Mouse (Mus musculus) bone marrow, adult 2 months (tissue): ENCODE data around the gene Gm36864. TPM values are rescaled to one million over a fixed set of nuclear protein-coding genes. Genes with fewer than 3 reads are reported as not detected.
"Not testable (repeated sequence)": the region's sequence is repeated elsewhere in the genome, so short reads cannot be mapped to it uniquely, and the experiment has no call there.

Experiments used
- H3K27ac ChIP-seq: fragments of 200-500 bp; 2 replicates; pipeline ENCODE4 v1.5.1; 2012; ENCODE audit warnings: low read depth, mild to moderate bottlenecking, control low read depth, inconsistent platforms, low read length; ENCODE audit not compliant: control insufficient read depth, poor library complexity, insufficient read depth
- H3K4me1 ChIP-seq: fragments of 200-500 bp; 2 replicates; pipeline ENCODE4 v1.6.1; 2011; ENCODE audit warnings: low read length; ENCODE audit not compliant: control insufficient read depth, insufficient read depth
- H3K4me3 ChIP-seq: fragments of 200-500 bp; replicated peaks from 2 replicates; pipeline ENCODE3; 2011; ENCODE audit warnings: mild to moderate bottlenecking, low read depth, low read length, control low read depth; ENCODE audit not compliant: control insufficient read depth
- CTCF ChIP-seq: fragments of 200-500 bp; IDR thresholded peaks from 2 replicates; pipeline ENCODE4 v1.5.1; 2011; ENCODE audit warnings: low read length, control low read depth; ENCODE audit not compliant: control insufficient read depth, insufficient read depth
- POLR2A ChIP-seq: fragments of 200-500 bp; IDR thresholded peaks from 2 replicates; pipeline ENCODE4 v1.6.1; 2011; ENCODE audit warnings: low read depth, mild to moderate bottlenecking, control low read depth, low read length, borderline replicate concordance; ENCODE audit not compliant: control insufficient read depth
- WGBS: fragments of 180-500 bp; shearing (Covaris S2); methylation state at CpG from one replicate; pipeline ENCODE4 v1.1.7; 2018; 5-methylcytosine and 5-hydroxymethylcytosine counted together
- polyA plus RNA-seq: library from polyadenylated mRNA; stranded (reverse); fragments of >200 nt; gene quantifications from 2 replicates; pipeline ENCODE4 v1.2.4, GENCODE M21; 2011; ENCODE audit warnings: low replicate concordance; ENCODE audit not compliant: missing spikeins, insufficient read depth, insufficient read length

Gene Gm36864
- not detected in 2 replicates for polyA plus RNA-seq

DNA sequence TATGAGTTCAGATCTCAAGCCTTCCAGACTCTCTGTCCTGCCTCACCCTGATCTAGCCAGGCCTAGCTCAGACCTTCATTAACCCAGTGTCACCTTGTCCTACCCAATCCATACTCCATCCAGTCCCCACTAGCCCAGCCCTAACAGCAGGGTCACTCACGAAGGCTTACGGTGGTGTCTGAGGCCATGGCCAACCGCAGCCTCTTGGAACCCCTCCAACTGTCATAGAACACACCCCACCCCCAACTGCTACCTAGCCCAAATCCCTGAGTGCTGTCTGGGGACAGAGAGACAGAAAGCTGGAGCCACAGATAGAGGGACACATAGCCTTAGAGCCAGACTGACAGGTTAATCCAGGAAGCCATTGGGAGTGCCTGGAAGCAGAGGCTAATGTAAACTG is at the start of gene Gm36864:
Gm36864 (plus strand) TSS at position 269 of the 400 bp plus-strand sequence.
- WGBS, result 59% methylated on average over 3 of the region's 3 CpGs
- no peaks in the 10 kb centered on the region for H3K4me1 ChIP-seq
- no peak within 1 kb of the TSS for H3K27ac ChIP-seq
- no peak within 1 kb of the TSS for H3K4me3 ChIP-seq
- no peak for TF ChIP-seq CTCF
- TF ChIP-seq POLR2A, result no peak

DNA sequence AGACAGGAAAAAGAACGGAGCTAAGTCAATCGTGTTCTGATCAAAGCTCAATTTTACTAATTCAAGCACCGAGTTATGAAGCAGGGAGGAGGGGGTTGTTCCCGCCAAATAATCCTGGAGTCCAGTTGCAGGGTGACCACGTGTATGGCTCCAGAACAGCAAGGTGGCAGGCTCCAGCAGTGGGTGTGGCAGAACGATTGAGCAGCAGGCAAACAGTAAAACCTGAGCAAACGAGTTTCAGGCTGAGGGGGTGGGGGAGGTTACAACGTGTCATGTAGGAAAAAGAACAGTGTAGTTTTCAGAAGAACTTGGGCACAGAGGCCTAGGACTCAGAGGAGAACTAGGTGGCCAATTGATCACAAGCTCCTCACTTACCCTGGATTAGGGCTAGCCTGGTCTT is 49.5 kb upstream of the Gm36864 start:
- WGBS, result 61% methylated on average over 8 of the region's 8 CpGs
- H3K4me3 ChIP-seq, H3K27ac ChIP-seq, H3K4me1 ChIP-seq: not testable (repeated sequence)

DNA sequence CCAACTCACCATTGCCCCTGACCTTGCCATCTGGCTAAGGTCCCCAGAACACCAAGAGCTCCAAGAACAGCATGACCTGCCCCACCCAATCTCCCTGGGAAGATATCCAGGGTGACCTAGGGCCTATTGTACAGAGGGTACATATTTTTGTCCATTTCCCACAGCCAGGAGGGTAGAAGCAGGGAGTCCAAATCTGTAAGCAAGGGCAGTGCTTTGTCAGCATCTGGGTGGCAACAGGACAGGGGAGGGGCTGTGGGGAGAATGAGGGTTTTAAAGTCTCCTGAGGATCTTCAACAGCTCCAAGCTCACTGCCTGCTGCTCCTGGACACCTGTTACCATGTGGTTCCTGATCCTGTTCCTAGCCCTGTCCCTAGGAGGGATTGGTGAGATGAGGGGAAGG is 48.0 kb upstream of the Gm36864 start, which contains the start of gene Klk1b24:
Klk1b24 (plus strand) TSS at position 301 of the 400 bp plus-strand sequence.
- not testable (repeated sequence) for H3K4me1 ChIP-seq, H3K27ac ChIP-seq, H3K4me3 ChIP-seq

DNA sequence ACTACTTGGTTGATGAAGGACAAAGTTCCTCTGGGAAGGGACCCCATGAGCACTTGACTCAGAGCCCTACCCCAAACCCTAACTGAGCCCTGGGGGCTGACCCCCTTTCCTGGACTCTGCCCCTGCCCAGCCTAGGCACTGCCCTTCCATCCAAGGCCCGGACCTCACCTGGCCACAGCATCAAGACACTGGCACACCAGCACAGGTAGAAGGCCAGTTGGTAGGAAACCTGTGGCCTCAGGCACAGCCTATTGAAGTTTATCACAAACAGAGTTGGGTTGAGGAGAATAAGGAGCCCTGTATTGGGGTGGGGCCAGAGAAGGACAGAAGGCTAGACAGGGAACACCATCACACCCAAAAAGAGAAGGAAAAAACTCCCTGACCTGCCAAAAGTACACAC is 42.5 kb upstream of the Gm36864 start:
- not testable (repeated sequence) for H3K4me1 ChIP-seq, H3K27ac ChIP-seq
- WGBS, result 62% methylated on average over 1 of the region's 1 CpGs

DNA sequence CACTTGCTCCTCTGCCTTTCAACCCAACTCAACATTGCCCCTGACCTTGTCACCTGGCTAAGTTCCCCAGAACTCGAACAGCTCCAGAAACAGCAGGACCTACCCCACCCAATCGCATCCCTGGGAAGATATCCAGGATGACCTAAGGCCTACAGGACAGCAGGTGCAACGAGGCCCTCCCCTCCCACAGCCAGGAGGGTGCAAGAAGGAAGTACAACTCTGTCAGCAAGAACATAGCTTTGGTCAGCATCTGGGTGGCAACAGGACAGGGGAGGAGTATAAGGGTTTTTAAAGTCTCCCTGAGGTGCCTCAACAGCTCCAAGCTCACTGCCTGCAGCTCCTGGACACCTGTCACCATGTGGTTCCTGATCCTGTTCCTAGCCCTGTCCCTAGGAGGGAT is 38.1 kb upstream of the Gm36864 start, which contains the start of gene Klk1b3:
Klk1b3 (plus strand) TSS at position 301 of the 400 bp plus-strand sequence.
- H3K27ac ChIP-seq, result no peak within 1 kb of the TSS
- TF ChIP-seq CTCF, result no peak
- H3K4me3 ChIP-seq, result no peak within 1 kb of the TSS
- WGBS, result 50% methylated on average over 3 of the region's 3 CpGs
- no peaks in the 10 kb centered on the region for H3K4me1 ChIP-seq

More for the DNA sequence above, 42.5 kb upstream of the Gm36864 start:
- H3K4me3 ChIP-seq, result not testable (repeated sequence)

DNA sequence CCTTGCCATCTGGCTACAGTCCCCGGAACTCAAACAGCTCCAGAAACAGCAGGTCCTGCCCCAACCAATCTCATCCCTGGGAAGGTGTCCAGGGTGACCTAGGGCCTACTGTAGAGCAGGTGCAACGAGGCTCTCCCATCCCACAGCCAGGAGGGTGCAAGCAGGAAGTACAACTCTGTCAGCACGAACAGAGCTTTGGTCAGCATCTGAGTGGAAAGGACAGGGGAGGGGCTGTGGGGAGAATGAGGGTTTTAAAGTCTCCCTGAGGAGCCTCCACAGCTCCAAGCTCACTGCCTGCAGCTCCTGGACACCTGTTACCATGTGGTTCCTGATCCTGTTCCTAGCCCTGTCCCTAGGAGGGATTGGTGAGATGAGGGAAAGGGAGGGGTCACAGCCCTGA is 28.8 kb upstream of the Gm36864 start, which contains the start of gene Klk1b4:
Klk1b4 (plus strand) TSS at position 301 of the 400 bp plus-strand sequence.
- 30% methylated on average over 3 of the region's 3 CpGs for WGBS
- not testable (repeated sequence) for H3K27ac ChIP-seq, H3K4me3 ChIP-seq, H3K4me1 ChIP-seq

DNA sequence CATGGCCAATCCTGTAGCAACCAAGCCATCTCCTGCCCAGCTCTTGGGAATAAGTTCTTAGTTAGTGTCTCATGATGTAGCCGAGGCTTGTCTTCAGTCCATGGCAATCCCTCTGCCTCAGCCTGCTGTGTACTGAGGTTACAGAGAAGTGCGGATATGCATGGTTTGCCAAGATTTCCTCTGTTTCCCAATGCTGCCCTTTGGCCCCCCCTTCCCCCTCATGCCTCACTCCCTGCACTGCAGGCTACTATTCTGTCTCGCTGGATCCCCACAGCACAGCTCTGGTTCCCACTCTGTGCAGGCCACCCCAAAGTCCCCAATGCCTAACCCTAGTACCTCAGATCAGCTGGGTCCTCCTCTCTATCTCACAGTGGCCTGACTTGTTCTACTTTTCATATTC is 27.7 kb upstream of the Gm36864 start:
- H3K4me3 ChIP-seq, result no peak overlapping the region
- TF ChIP-seq CTCF, result no peak
- no peak for TF ChIP-seq POLR2A
- H3K27ac ChIP-seq, result no peak overlapping the region
- 49% methylated on average over 3 of the region's 3 CpGs for WGBS
- H3K4me1 ChIP-seq, result no peaks in the 10 kb centered on the region

DNA sequence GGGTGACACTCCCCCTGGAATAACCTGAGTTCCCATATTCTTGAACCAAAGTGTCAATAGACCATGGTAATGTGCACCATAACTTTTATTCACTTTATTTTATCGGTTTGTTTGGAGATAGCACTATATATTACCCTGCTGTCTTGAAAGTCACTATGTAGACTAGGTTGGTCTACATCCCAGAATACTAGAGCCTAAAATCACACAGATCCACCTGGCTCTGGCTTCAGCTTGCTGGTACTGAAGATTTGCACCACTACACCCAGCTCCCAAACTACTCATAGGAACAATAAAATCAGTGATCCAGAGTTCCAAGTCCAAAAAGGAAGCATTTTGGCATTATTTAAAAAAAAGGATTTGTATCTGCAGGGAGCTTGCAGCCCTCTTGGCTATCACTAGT is 20.3 kb upstream of the Gm36864 start, which contains the start of gene Klk1b5:
Klk1b5 (plus strand) TSS at position 301 of the 400 bp plus-strand sequence.
- no peak within 1 kb of the TSS for H3K27ac ChIP-seq
- H3K4me3 ChIP-seq, result no peak within 1 kb of the TSS
- WGBS, result 67% methylated on average over 1 of the region's 1 CpGs
- TF ChIP-seq POLR2A (no peak), CTCF (no peak)
- no peaks in the 10 kb centered on the region for H3K4me1 ChIP-seq

DNA sequence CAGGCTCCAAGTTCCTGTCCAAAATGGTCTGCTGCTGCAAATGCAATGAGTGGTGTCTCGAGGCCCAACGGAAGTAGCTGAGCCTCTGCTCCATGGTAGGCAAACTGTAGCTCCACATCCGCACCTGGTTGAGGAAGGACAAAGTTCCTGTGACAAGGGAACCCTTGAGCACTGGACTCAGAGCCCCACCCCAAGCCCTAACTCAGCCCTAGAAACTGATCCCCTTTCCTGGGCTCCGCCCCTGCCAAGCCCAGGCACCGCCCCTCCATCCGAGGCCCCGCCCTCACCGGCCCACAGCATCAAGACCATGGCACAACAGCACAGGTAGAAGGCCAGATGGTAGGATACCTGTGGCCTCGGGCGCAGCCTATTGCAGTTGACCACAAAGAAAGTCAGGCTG is 14.4 kb upstream of the Gm36864 start:
- H3K4me3 ChIP-seq, H3K27ac ChIP-seq, H3K4me1 ChIP-seq: not testable (repeated sequence)
- WGBS, result 65% methylated on average over 10 of the region's 10 CpGs

DNA sequence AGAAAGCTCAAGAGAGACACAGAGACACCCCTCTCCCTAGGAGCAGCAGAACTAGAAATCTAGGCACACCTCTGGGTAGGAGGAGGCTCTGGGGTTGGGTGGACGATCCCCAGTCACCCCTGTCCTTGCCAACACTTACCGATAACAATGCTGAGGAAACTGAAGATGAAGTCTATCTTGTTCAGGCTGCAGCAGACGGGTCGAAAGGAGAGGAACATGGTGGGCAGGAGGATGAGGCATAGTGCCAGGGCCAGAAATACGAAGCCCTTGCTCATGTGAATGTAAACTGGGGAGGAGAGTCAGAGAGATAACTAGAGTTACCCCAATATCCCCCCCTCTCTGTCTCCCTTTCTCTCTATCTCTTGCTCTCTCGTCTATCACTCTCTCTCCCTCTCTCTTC is 13.6 kb upstream of the Gm36864 start:
- not testable (repeated sequence) for H3K4me3 ChIP-seq
- 55% methylated on average over 6 of the region's 6 CpGs for WGBS

More for the DNA sequence above, 13.6 kb upstream of the Gm36864 start:
- H3K4me1 ChIP-seq, H3K27ac ChIP-seq: not testable (repeated sequence)
